Mouse (Mus musculus) E14TG2a.4 (cell line): ENCODE measurements around the gene Mgst3.

Experiments
- CTCF ChIP-seq: conservative IDR thresholded peaks from 2 replicates; pipeline ENCODE4 v1.5.1; 2014; ENCODE audit warnings: low read length
- POU5F1 ChIP-seq: IDR thresholded peaks from 2 replicates; pipeline ENCODE4 v1.6.1; 2014; ENCODE audit warnings: low read length, borderline replicate concordance

GRCm38 (mm10) chr1:167382763-167383162 lies 10.9 kb downstream of the Mgst3 start:
- TF ChIP-seq CTCF, result no peak
- TF ChIP-seq POU5F1, result no peak
